Mouse (Mus musculus) layer of hippocampus, postnatal 14 days (tissue): ENCODE measurements at regions not wholly inside any gene's neighbourhood (a gene's known extent, or its start where the extent isn't known, plus 50 kb on each side); places are given as distances from the start of the nearest gene placed in this dataset.
A peak's percentile ranks its signal among the peaks of the same experiment; 100 is the strongest.

Source experiments
- DNase-seq, 2 experiments: peaks; one replicate each; pipeline ENCODE4 v3.0.0; 2021 to 2022; ENCODE audit warnings: low spot score in 2 of 2, mixed read lengths in 1 of 2

DNA sequence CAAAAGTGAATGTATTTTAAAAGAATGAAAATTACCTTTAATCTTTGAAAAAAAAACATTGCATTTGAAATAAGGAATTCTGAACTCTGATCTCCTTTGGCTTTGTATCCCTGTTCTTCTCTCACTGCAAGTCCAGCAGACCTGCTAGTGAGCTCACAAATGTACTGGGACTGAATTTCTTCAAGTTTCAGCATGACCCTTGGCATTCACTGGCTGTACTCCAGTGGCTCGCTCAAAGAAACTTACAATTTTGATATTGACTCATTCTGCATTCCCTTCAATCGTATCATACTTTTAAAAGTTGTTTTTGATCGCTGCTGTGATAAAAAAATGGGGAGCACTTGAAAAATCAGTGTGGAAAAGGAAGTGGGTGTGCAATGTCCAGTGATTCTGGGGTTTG, 456.6 kb downstream of the Cd109 start:
- DNase-seq: no peak

DNA sequence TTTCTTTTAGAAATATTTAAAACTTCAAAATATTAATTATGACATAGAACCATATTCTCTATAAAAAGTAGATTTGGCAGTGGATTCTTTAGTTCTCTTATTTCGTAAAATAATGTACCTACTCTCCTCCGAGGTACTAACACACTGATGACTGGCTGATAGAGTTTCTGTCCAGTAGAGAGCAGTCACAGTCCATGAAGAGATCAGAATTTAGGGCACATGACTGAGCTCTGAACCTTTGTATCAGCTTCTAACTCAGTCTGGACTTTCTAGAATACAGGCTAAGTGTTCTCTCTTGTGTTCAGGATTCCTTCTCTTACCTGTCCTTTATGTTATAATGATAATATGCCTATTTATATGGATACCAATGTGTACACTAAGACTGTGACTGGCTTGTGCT, 494.3 kb downstream of the Cd109 start:
- peak in 1 of 2 experiments; percentile 45 for DNase-seq

DNA sequence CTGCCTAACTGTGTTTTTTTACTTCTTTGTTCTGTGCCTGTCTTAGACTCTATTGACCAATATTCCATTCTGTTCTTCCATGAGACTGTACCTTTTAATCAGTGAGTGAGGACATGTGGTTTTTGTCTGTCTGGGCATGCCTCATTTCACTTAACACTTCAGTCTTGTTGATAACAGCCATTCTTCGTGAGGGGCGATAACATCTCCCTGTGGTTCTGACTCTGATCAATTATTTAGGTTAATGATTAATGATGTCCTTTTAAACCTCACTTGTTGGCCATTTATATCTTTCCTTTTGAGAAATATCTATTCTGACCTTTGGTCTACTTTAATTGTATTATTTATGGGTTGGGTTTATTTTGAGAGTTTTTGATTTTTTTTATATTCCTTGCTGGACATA, 496.0 kb downstream of the Cd109 start:
- DNase-seq: no peak

DNA sequence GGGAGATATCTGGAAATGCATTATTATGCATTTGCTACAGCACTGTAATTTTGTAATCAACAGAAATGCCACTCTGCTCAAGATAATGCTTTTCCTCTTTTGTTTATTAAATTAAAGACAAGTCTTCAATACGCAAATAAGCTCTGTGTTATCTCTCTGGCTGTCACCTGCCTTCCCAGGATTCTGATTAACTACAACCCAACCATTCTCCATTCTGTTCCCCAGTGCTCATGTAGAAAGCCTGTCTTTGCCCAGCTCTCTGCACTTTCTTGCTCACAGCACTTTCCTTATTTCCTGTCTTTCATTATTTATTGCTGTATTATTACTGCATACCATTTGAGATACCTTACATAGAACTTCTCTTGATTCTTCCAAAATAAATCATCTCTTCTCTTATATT, 525.6 kb downstream of the Cd109 start:
- no peak for DNase-seq

DNA sequence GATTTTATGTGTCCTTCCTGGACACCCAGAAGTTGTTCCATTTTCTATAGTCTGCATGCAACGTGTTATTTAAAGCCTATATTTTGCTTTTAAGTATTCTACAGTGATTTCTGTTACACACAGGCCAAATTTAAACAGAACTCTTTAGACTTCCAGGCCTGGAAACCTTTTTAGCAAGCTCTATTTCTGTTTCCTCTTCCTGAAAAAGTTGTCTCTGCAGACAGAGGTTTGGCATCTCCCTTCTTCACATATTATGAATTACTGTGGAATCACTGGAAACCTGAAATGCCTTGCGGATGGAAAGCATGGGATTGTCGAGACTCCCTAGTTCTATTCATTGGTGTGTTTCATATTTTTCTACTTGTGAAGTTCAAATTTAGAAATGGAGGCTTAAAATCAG, 530.7 kb downstream of the Cd109 start:
- no peak for DNase-seq

DNA sequence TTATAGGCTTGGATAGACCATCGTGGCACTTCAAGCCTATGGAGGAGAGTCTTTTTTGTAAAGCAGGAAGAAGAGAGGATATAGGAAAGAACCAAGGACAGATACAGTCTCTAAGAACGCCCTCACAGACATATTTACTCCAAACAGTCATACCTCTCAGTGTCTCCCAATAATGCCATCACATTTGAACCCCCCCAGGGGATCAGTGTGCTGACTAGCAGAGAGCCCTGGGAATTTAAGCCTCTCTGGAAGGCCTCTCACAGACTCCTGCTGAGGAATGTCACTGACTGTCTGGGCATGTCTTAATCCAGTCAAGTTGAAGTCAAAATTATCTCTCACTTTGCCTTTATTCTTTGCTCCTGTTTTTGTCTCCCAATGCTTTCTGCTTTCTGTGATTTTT, 550.2 kb downstream of the Cd109 start:
- no peak for DNase-seq

DNA sequence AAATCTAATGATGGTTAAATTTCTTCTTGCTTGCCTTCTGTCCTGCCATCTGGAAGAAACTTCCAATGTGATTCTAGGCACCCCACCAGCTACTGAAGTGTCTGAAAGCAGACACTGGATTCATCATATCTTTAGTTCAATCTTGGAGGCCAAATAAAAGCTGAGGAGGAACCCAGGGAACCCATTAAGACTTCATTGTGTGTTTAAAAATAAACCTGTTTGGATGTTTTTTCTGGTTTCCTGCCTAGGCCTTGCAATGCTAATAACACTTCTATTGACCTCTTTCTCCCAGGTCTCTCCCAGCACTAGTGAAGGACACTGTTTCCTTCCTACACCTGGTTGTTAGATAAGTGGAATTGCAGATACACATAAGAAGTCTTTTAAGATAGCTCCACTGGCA, 545.6 kb downstream of the Col12a1 start:
- DNase-seq: peak in 1 of 2 experiments; percentile 10

DNA sequence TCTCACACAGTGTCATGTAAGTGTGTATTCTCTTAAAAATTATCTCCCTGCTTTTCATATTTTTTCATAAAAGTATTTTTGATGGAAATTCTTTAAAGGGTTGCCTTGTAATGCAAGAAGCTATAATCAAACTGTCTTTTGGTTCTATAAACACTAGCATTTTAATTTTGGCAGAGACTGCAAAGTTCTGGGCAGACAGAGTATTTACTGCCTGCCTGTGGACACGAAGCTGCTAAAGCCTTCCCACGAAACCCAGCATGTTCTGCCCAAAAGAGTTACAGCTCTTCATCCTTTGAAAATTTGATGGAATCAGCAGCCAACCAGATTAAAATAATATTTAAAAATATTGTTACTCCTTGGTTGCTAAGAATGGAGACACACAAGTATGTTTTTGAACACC, 538.7 kb downstream of the Col12a1 start:
- no peak for DNase-seq

DNA sequence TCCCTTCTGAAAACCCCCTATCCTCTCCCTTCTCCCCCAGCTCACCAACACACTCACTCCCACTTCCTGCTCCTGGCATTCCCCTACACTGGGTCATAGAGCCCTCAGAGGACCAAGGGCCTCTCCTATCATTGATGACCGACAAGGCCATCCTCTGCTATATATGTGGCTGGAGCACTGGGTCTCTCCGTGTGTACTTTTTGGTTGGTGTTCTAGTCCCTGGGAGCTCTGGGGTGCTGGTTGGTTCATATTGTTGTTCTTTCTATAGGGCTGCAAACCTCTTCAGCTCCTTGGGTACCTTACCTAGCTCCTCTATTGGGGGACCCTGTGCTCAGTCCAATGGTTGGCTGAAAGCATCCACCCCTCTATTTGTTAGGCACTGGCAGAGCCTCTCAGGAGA, 523.2 kb downstream of the Col12a1 start:
- no peak for DNase-seq

DNA sequence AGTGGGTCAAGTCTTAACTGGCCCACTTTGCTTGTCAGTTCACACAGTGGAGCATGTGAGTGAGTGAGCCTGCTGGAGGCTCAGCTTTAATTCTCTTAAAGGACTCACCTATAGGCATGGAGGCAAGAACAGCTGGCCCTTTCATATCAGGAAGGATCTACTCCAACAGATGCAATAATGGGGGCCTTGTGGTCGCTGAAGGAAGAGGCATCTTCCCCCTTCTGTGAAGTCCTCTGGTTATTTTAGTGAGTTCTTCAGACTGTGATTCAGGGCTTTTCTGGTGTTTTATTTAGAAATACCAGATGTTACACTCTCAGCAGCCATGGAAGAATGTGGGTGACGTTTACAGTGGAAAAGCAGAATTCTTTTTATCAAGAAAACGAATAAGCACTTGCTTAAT, 516.9 kb downstream of the Col12a1 start:
- DNase-seq: no peak

DNA sequence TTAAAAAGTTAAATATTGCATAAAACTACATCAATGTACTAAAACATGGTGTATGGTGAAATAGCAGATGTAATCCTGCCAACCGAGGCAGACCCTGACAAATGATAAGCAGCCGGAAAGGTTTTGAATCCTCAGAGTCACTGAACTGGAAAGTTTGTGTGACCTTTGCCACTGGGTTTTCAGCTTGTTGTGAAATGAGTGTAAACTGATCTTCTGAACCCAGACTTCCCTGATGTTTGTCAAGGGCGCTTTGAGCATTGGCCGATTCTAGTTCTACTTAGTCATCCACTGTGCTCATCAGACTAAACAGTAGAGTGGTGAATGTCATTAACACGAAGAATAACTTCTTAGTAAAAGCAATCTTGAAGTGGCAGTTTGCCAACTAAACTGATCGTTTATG, 505.3 kb downstream of the Col12a1 start:
- no peak for DNase-seq

DNA sequence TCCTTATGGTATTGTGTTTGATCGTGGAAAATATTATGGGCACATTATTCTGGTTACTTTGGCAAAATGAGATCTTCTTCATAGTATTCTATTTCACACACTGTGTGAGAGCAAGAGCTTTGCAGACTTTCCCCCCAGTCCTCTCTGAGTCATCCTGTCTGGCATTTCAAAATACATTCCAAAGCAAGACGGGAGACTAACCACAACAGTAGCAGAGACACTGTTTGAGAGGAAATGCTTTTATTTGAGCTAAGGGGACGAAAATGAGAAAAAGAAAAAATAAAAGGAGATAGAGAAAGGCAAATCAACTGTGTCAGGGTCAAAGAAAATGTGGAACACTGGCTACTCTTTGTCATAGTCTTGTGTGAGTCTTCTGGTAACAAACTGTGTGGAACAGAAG, 502.6 kb downstream of the Col12a1 start:
- DNase-seq: no peak

DNA sequence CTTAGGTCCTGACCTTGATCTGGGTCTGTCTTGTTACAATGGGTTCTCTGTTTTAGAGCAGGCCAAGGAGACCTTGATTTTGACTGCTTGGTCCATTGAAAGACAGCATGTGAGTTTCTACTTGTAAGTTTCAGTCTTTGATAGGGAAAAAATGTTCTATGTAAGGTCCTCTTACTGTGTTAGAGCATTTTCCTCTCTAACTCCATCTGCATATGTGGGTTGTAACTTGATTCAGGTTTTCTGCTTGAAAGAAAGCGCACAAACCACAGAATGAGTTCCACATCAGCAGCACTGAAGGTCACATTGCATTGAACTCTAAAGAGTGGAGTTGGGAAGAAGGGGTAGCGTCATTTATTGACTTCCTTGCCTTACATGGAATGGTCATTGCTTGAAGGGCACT, 502.2 kb downstream of the Col12a1 start:
- DNase-seq: no peak

DNA sequence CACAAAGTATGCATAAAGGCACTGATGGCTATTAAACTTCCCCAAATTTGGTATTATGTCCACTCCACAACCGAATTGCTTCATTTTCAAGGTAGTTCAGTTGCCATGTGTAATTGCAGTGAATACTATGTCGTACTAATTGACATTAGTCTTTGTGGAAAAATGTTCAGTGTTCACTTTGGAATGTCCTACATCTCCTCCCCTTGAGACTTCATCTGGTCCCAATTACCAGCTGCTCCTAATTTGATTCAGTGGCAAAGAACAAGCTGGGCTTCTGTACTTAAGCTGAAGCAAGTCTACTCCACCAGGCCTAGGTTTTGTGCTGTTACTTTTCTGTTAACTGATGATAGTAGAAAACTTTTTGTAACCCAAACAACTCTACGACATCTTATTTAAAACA, 485.6 kb downstream of the Col12a1 start:
- DNase-seq: no peak

DNA sequence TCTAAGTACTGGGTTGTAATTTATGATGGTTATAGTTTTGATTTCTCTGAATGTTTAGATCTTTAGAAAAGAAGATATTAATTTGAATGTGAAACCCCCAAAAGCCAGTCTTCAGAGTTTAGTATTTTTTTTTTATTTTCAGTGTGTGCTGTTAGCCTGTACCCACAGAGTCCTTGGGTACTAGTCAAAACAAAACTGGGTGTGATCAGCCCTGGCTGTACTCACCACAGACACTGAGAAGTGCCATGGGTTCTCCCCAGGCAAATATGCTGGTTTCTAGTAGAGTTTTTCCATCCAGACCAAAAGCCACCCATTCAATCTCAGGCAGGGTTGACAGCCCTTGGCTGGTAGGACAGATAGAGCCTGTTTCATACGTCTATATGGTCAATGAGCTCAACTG, 484.9 kb downstream of the Col12a1 start:
- DNase-seq: no peak

DNA sequence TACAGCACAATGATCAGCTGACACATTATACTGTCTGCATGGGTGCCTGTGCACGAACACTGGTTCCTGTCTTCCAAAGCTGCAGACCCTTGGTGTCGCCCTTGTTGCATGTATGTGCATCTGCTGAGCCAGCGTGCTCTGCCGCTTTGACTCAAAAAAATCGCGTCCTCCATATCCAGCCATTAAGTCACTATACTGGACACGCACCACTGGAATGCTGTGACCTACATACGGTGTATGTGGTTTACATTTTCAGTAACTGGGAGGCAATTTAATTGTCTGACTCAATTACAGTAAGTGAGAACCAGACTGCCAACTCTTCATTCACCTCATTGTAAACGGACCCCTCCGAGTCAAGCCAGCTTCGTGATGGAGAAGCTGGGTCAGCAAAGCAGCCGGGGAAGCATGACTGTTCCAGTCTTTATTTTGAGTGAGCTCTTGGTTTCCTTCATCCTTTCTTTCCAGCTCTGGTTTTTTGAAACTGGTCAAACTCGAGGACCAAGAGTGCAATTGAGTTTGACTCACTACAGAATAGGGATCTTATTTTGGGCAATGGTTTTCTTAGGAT, 448.9 kb downstream of the Col12a1 start:
- DNase-seq: no peak

DNA sequence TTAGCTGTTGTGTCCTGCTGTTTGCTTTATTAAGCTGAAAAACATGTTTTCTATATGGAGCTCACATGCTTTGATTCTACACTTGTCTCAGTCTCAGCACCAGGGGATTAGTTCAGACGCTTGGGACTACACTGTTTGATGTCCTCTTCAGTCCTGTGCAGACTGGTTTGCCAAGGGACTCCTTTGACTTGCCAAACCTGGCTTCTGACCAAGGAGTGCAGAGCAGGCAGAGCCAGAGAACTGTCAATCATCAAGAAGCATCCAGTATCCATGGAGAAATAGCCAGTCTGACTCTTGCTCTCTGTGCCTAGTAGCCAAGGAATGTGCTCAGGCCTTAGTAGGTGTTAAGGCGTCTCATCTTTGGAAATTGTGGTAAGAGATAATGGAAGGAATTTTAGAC, 448.4 kb downstream of the Col12a1 start:
- DNase-seq: peak; percentile 9 to 52

DNA sequence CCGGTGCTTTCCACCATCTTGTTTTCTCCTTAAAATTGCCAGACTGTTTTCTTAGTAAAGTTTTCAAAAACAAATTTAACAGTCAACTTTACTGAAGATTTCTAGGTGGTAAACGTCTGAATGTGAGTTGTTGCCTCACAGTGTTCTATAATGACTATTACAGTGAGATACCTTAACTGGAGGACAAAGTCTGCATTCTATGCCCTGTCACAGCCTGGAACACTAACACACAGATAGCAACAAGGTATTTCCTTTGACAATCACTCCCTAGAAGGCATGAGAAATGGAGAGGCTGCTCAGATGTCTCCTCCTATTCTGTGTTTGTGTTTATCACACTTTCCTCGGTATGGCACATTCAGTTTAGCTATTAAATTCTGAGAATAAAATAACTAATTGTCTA, 430.8 kb downstream of the Col12a1 start:
- no peak for DNase-seq

DNA sequence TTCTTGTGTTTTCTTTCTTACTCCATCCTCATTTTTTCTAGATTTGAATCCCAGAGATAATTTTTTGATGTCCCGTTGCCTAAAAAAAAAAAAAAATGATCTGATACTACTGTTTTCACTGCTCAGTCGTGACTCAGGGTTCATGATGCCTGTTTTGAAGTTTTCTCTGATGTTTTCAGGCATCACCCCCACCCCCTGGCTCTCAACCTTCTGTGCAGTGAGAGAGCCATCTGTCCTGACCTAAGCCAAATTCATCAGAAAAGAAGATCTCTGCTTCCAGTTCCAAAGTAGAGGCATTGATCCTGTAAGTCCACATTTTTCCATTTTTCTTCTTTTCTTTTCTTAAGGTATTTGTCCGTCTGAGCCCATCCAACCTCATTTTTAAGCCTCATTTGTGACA, 423.3 kb downstream of the Col12a1 start:
- peak in 1 of 2 experiments; percentile 20 for DNase-seq

DNA sequence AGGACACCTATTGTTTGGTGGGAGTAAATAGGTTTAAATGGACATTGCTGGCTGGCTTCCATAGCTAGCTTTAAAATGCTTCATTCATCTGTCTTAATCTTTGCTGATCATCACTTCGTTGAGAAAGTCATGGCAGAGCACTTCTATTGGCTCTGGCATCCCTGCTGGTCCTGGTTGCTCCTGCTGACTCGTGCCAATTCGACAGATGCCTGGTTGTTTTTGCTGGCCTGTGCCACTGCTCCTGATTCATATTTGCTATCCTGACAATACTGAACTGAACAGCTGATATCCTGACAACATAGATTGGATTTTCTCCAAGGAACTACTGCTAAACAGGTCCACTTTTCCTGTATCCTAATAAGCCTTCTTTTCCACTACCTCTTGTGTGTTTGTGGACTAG, 417.1 kb downstream of the Col12a1 start:
- DNase-seq: peak; percentile 38 to 85

DNA sequence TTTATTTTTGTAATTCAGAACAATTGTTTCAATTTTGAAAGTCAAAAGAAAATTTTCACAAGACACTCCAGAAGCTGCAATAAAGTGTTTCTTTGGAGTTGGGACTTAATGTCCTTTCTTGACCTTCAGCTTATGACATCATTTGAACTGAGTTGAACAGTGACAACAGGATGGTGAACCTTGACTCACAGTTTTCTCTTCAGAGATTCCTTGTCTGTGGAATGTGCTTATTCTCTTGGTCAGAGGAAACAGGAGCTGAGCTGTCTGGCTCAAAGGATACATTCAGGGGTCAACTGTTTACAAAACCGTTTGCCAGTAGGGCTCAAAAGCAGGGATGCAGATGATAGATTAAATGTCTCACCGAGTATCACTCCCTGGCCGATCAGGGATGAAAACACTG, 408.0 kb downstream of the Col12a1 start:
- no peak for DNase-seq

DNA sequence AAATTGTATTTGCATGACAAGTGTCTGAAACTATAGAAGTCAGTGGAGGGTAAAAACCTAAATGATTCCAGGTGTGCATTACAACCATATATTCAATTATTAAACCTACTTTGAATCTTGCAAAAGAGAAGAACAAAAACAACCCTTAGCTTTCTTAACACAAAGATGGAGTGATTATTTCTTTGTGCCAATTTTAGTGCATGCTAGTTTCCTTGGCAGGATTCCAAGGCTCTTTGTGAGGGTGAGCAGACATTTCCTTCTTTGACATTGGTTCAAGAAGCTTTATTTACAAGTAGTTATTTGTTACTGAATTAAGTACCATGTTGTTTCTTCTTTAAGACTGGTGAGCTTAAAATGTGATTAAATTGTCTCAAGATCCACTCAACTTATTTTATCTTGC, 401.2 kb downstream of the Col12a1 start:
- DNase-seq: no peak

DNA sequence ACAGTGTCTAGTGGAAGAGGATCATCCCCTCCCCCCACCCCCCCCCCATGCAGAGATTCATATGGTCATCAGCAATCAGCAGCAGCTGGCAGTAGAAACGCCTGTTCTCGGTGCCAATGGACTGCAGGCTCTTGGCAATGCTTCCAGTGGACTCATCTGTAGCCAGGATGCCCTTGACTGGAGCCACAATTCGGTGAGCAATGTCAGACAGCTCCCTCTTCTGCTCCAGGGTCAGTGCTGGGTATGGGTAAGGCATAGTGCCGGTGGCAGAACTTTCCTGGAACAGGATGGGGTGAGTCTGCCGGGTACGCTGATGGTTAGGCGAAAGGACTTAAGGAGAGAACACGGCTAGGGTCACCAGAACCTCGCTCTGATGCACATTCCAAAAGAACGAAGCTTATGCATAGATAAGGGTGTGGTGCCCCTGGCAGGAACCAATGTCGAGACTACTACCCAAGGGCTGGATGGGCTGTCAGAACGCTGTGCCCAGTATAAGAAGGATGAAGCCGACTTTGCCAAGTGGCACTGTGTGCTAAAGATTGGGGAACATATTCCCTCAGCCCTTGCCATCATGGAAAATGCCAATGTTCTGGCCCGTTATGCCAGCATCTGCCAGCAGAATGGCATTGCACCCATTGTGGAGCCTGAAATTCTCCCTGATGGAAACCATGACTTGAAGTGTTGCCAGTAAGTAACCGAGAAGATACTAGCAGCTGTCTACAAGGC, 372.1 kb downstream of the Col12a1 start:
- DNase-seq: peak; percentile 17 to 55
